Mouse (Mus musculus): ENCODE results near the gene Inip. TPM values are rescaled to one million over a fixed set of nuclear protein-coding genes. Genes with fewer than 3 reads are reported as not detected.

Gene Inip
- polyA plus RNA-seq, 1 experiment from 2014 or later: 78.2 TPM

DNA sequence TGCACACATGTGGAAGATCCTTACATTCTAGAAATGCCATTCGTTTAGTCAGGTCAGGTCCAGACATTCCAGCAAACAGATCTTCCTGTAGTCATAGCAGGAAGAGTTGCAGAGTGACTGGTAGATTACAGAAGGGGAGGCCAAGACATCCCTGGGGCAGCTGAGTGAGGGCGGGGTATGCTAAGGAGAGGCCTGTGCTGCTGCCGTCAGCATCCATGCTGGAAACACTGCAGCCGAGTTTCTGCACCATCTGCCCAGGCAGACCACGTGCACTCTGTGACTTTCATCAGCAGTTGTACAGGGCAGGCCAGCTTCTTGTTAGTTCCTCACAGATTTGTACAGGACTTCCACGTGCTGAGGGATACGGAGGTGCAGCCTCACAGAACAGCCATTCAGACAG is 22.1 kb upstream of the Inip start:
- ATAC-seq (ENCODE audit: insufficient number of reproducible peaks, insufficient read depth, low FRiP score, low TSS enrichment): no peak
- Histone ChIP-seq H3K9me3 (no peaks in the 10 kb centered on the region), H3K36me3 (no peaks in the 10 kb centered on the region), H3K4me3 (no peak overlapping the region), H3K4me2 (replicated peaks) (no peak overlapping the region), H3K27me3 (no peaks in the 10 kb centered on the region), H3K9ac (no peak overlapping the region), H3K4me1 (peaks cover 3% of the 10 kb centered on the region; the same call in 1 of the 2 replicates), H3K27ac (no peak overlapping the region)
- 63% methylated on average over 7 of the region's 7 CpGs for WGBS

DNA sequence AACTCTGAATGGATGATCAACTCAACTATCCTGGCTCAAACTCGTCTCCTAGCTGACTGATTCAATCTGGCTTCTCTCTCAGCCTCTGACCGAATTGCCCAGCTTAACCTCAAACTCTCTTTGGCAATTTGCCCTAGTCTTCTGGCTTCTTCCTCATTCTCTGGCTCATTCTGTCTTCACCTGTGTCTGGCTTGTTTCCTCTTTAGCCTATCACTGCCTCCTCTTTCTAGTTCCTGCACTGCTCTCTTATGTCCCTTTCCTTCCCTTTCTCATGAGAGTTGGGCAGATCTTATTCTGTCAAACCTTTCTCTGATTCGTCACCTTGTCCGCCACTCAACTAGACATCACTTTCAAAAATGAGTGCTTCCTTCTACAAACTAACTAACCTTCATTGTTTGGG is 20.7 kb upstream of the Inip start:
- Histone ChIP-seq H3K4me1 (peaks cover 3% of the 10 kb centered on the region; the same call in 1 of the 2 replicates), H3K27ac (no peak overlapping the region), H3K9me3 (no peaks in the 10 kb centered on the region), H3K36me3 (no peaks in the 10 kb centered on the region), H3K4me2 (replicated peaks) (no peak overlapping the region), H3K4me3 (no peak overlapping the region), H3K9ac (no peak overlapping the region), H3K27me3 (no peaks in the 10 kb centered on the region)
- 87% methylated on average over 4 of the region's 4 CpGs for WGBS
- no peak for ATAC-seq (ENCODE audit: insufficient number of reproducible peaks, insufficient read depth, low FRiP score, low TSS enrichment)

DNA sequence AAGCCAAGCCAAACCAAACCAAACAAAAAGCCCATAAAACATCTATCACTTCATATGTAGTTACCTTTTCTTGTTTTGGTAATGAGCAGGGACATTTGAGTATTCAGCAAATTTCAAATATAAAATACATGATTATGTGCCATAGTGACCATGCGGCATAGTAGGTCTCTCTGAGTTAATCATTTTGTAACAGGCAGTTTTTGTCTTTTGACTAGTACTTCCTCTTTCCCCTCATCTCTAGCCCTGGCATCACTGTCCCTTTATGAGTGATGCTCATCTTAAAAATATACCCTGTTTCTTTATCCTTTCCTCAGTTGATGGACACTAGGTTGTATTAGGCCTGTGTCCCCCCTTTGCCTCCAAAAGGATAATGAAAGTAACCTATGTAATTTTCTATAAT is 20.1 kb upstream of the Inip start:
- no peaks in the 10 kb centered on the region for H3K36me3 ChIP-seq
- H3K27me3 ChIP-seq: no peaks in the 10 kb centered on the region
- peaks cover 3% of the 10 kb centered on the region; the same call in 1 of the 2 replicates for H3K4me1 ChIP-seq
- no peak overlapping the region for H3K4me3 ChIP-seq
- WGBS: 92% methylated on average over 1 of the region's 1 CpGs
- no peaks in the 10 kb centered on the region for H3K9me3 ChIP-seq
- no peak overlapping the region for H3K9ac ChIP-seq
- no peak overlapping the region for H3K27ac ChIP-seq
- no peak for ATAC-seq (ENCODE audit: insufficient number of reproducible peaks, insufficient read depth, low FRiP score, low TSS enrichment)
- H3K4me2 ChIP-seq (replicated peaks): no peak overlapping the region

DNA sequence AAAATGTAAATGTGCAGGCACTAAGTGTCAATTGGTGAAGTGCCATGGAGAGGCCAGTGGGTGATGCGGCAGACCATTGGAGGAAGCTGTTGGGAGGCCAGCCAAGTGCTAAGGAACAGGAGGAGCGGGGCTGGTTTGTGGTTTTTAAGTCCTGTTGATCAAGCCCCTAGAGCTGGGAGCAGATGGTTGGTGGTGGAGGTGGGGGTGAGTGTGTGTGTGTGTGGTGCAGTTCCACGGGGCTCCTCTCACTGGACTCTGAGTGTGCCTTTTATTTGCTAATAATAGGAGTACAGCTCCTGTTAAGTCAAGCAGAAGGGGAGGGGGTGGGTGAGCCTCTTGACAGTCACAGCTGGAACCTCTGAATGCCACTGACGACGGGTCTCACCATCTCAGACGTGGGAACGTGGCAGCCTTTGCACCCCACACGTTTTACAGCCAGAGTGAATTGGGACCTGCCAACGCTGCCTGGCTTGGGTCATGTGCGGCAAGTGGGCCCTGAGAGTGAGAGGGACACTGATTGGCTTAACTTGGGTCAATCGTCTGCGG is 18.2 kb upstream of the Inip start:
- ATAC-seq (ENCODE audit: insufficient number of reproducible peaks, insufficient read depth, low FRiP score, low TSS enrichment): no peak

DNA sequence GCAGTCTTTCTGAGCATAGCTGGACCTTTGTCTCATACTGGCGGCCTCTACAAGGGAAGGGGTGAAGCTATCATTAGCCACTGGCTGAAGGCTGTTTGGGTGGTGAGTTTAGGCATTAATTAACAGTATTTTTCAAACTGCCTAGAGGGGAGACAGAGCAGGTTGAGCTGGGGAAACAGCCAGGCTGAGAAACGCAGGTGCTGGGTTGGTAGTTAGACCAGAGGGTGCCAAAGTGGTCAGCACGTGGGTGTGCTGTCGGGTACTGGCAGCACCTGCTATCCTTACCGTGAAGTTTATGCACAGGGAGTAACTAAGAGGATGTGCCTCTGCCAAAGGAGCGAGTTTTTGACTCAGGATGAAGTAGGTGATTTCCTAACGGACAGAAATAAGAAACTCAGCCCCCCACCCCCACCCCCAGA is 17.7 kb upstream of the Inip start:
- no peak overlapping the region for H3K9ac ChIP-seq
- H3K27ac ChIP-seq: no peak overlapping the region
- WGBS: 69% methylated on average over 7 of the region's 7 CpGs
- peaks cover 3% of the 10 kb centered on the region for H3K4me1 ChIP-seq
- no peak overlapping the region for H3K4me2 ChIP-seq (replicated peaks)
- no peak overlapping the region for H3K4me3 ChIP-seq
- ATAC-seq (ENCODE audit: insufficient number of reproducible peaks, insufficient read depth, low FRiP score, low TSS enrichment): no peak
- no peaks in the 10 kb centered on the region for H3K36me3 ChIP-seq
- H3K9me3 ChIP-seq: no peaks in the 10 kb centered on the region
- no peaks in the 10 kb centered on the region for H3K27me3 ChIP-seq

More for the DNA sequence above, 18.2 kb upstream of the Inip start:
- Histone ChIP-seq H3K4me2 (replicated peaks) (no peak overlapping the region), H3K4me1 (peaks cover 3% of the 10 kb centered on the region), H3K27me3 (no peaks in the 10 kb centered on the region), H3K9ac (no peak overlapping the region), H3K36me3 (no peaks in the 10 kb centered on the region), H3K27ac (no peak overlapping the region), H3K4me3 (no peak overlapping the region), H3K9me3 (no peaks in the 10 kb centered on the region)
- 73% methylated on average over 12 of the region's 12 CpGs for whole genome bisulfite sequencing

DNA sequence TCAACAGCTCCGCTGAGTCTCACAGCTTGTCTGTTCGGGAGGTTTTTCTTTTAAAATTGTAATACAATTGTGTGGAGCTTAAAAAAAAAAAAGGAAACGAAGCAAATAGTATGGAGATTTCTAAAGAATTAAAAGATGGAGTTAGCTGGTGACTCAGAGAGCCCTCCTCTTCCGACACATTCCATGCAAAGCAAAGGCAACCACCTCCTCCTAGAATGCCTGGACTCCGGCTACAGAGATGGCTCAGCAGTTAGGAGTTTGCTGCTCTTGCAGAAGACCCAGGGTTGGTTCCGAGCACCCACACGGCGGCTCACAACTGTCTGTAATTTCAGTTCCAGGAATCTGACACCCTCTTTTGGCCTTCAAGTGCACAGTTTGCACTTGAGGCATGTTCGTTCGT is 17.1 kb upstream of the Inip start:
- 82% methylated on average over 10 of the region's 10 CpGs for WGBS
- H3K27me3 ChIP-seq: no peaks in the 10 kb centered on the region
- no peaks in the 10 kb centered on the region for H3K9me3 ChIP-seq
- no peak overlapping the region for H3K27ac ChIP-seq
- no peak overlapping the region for H3K4me3 ChIP-seq
- peaks cover 3% of the 10 kb centered on the region for H3K4me1 ChIP-seq
- H3K4me2 ChIP-seq (replicated peaks): no peak overlapping the region
- no peak overlapping the region for H3K9ac ChIP-seq
- H3K36me3 ChIP-seq: no peaks in the 10 kb centered on the region
- ATAC-seq (ENCODE audit: insufficient number of reproducible peaks, insufficient read depth, low FRiP score, low TSS enrichment): no peak

DNA sequence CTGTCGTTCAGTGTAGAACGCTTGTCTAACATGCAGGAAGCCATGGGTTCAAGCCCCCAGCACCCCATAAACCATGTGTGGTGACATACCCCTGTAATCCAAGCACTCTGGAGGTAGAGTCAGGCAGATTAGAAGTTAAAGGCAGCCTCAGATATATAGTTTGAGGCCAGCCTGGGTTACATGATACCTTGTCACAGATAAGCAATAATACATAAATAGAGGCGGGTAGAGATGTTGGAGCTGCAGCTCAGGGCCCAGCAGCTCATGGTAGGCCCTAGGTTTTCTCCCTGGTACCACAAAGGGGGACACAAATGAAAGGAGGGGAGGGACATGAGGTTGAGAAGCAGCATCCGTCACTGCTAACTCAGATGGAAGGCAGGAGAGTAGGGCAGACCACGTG is 16.4 kb upstream of the Inip start:
- no peaks in the 10 kb centered on the region for H3K9me3 ChIP-seq
- H3K4me3 ChIP-seq: no peak overlapping the region
- no peaks in the 10 kb centered on the region for H3K27me3 ChIP-seq
- WGBS: 72% methylated on average over 5 of the region's 5 CpGs
- no peak overlapping the region for H3K27ac ChIP-seq
- H3K4me2 ChIP-seq (replicated peaks): no peak overlapping the region
- H3K9ac ChIP-seq: no peak overlapping the region
- no peaks in the 10 kb centered on the region for H3K36me3 ChIP-seq
- H3K4me1 ChIP-seq: peaks cover 3% of the 10 kb centered on the region
- no peak for ATAC-seq (ENCODE audit: insufficient number of reproducible peaks, insufficient read depth, low FRiP score, low TSS enrichment)

DNA sequence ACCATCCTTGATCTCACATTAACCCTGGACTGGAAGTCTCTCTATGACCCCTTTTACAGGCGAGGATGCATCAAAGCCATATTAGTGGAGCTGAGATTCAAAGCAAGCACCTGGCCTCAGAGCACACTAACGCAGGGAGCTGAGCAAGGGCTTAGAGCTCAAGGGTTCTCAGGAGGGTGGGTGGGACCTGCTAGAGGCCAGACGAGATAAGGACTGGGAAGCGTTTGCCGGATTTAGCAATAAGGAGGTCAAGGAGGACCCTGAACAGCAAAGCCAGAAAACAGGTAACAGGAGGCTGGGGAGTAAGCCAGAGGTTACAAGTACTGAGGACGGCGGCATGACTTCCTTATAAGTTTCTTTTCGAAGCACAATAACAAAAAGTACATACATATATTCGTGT is 15.1 kb upstream of the Inip start:
- no peak overlapping the region for H3K9ac ChIP-seq
- no peak overlapping the region for H3K4me2 ChIP-seq (replicated peaks)
- no peak for ATAC-seq (ENCODE audit: insufficient number of reproducible peaks, insufficient read depth, low FRiP score, low TSS enrichment)
- no peaks in the 10 kb centered on the region for H3K27me3 ChIP-seq
- H3K36me3 ChIP-seq: no peaks in the 10 kb centered on the region
- no peak overlapping the region for H3K4me3 ChIP-seq
- H3K27ac ChIP-seq: no peak overlapping the region
- H3K4me1 ChIP-seq: peaks cover 3% of the 10 kb centered on the region
- WGBS: 71% methylated on average over 9 of the region's 9 CpGs
- H3K9me3 ChIP-seq: no peaks in the 10 kb centered on the region

DNA sequence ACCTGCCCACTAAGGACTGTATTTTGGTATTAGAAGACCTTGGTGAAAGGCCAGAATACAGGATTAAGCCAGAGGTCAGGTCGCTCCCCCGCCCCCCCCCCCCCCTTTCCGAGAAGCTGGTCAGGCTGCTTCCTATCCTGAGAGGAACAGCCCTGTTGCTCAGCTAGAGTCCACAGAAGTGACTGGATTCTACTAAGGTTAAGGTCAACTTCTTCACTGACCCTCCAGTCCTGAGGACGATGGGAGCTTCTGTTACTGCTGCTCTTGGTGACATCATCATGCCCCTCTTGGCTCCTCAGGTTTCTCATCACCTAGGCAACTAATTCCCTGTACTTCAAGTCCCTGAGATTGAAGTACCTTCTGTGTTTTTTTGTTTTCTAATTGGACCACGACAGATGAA is 14.6 kb upstream of the Inip start:
- Histone ChIP-seq H3K27ac (no peak overlapping the region), H3K4me1 (peaks cover 3% of the 10 kb centered on the region), H3K4me3 (no peak overlapping the region), H3K9me3 (no peaks in the 10 kb centered on the region), H3K4me2 (replicated peaks) (no peak overlapping the region), H3K9ac (no peak overlapping the region), H3K27me3 (no peaks in the 10 kb centered on the region), H3K36me3 (no peaks in the 10 kb centered on the region)
- ATAC-seq (ENCODE audit: insufficient number of reproducible peaks, insufficient read depth, low FRiP score, low TSS enrichment): no peak
- 55% methylated on average over 5 of the region's 5 CpGs for WGBS

DNA sequence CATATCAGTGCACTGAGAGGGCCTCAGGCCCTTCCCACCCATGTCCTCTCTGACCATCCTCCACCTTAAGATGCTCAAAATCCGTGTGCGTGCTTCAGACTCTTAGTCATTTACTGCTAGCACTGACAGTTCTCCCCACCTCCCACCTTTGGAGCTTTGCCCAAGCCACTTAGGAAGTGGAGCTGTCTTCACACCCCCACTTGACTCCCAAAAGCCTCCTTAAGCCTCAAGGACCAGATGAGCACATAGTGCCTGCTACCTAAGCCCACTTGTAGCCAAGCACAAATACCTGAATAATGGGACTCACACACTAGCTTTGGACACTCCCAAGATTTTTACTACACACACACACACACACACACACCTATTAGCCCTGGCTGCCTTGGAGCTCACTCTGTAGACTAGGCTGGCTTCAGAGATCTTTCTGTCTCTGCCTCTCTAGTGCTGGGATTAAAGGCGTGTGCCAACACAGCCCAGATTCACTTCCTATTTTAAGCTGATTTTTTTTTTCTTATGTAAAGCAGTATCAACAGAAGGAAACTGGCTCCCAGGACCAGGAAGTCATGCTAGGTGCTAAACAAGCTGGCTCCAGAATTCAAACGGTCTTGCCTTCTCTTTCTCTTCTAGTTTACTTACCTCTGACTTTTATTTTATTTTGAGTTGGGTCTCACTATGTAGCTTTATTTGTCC is 13.9 kb upstream of the Inip start:
- no peaks in the 10 kb centered on the region for H3K9me3 ChIP-seq
- H3K9ac ChIP-seq: no peak overlapping the region
- H3K4me2 ChIP-seq (replicated peaks): no peak overlapping the region
- H3K36me3 ChIP-seq: no peaks in the 10 kb centered on the region
- ATAC-seq (ENCODE audit: insufficient number of reproducible peaks, insufficient read depth, low FRiP score, low TSS enrichment): no peak
- 89% methylated on average over 4 of the region's 4 CpGs for WGBS
- no peak overlapping the region for H3K4me3 ChIP-seq
- H3K27me3 ChIP-seq: no peaks in the 10 kb centered on the region
- H3K27ac ChIP-seq: no peak overlapping the region
- H3K4me1 ChIP-seq: peaks cover 3% of the 10 kb centered on the region

DNA sequence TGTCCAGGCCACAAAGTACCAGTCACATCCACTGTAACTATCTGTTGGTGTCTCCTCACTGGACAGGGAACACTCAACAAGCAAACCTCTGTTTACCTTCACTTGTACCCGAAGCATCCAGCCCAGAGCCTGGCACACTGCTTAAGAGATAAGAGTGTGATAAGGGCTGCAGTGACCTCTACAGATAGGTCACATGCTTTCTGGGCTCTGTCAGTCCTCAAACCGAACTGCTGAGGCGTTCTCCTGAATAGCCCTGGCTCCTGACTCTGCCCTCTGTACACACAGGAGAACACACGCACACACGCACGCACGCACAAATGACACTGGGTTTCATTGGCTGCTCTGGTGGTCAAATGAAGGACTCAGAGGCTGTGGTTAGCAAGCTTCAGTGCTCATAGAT is 12.7 kb upstream of the Inip start:
- no peak overlapping the region for H3K4me3 ChIP-seq
- WGBS: 80% methylated on average over 7 of the region's 7 CpGs

DNA sequence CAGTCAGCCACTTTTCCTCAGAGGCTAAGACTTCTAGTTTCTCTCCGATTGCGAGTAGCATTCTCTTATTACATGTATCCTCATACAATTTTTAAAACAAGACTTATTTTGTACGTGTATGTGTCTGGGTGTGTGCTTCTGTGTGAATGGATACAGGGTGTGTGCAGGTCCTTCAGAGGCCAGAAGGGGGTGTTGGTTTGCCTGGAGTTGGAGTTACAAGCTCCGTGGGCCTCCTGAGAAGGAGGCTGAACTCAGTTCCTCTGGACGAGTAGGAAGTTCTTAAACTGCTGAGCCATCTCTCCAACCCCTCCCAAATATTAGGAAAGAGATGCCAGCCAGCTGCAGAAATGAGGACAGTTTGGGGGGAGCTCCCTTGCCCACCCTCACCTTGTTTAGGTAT is 7.0 kb upstream of the Inip start:
- no peak for ATAC-seq (ENCODE audit: insufficient number of reproducible peaks, insufficient read depth, low FRiP score, low TSS enrichment)
- Histone ChIP-seq H3K27ac (no peak overlapping the region), H3K36me3 (no peaks in the 10 kb centered on the region), H3K9me3 (no peaks in the 10 kb centered on the region), H3K4me3 (no peak overlapping the region), H3K27me3 (no peaks in the 10 kb centered on the region), H3K9ac (no peak overlapping the region), H3K4me1 (peaks cover 10% of the 10 kb centered on the region; the same call in 1 of the 2 replicates), H3K4me2 (replicated peaks) (no peak overlapping the region)
- WGBS: 76% methylated on average over 5 of the region's 5 CpGs

More for the DNA sequence above, 12.7 kb upstream of the Inip start:
- no peak overlapping the region for H3K4me2 ChIP-seq (replicated peaks)
- H3K9me3 ChIP-seq: no peaks in the 10 kb centered on the region
- no peaks in the 10 kb centered on the region for H3K27me3 ChIP-seq
- H3K9ac ChIP-seq: no peak overlapping the region
- no peaks in the 10 kb centered on the region for H3K36me3 ChIP-seq
- no peak overlapping the region for H3K27ac ChIP-seq
- no peak for ATAC-seq (ENCODE audit: insufficient number of reproducible peaks, insufficient read depth, low FRiP score, low TSS enrichment)
- H3K4me1 ChIP-seq: no peaks in the 10 kb centered on the region; the same call in none of the 2 replicates
